Mouse (Mus musculus) frontal cortex, postnatal 36 days (tissue): ENCODE results near the gene Fcgrt.
A peak's percentile ranks its signal among the peaks of the same experiment; 100 is the strongest.

ENCODE experiments used
- DNase-seq, 2 experiments: peaks; one replicate each; pipeline ENCODE4 v3.0.0; 2022; ENCODE audit warnings: low spot score in 2 of 2

The Fcgrt gene

GRCm38 (mm10) chr7:45056329-45056971 lies 47.2 kb downstream of the Fcgrt start:
- DNase-seq, result no peak

GRCm38 (mm10) chr7:45053931-45054510 lies 49.6 kb downstream of the Fcgrt start:
- DNase-seq, result peak; percentile 88 to 93

GRCm38 (mm10) chr7:45053117-45053930 lies 50.3 kb downstream of the Fcgrt start:
- peak; percentile 55 to 67 for DNase-seq

GRCm38 (mm10) chr7:45052862-45053116 lies 50.9 kb downstream of the Fcgrt start, which contains the start of gene Prr12:
Gene Prr12 (minus strand): TSS chr7:45052881.
- DNase-seq, result no peak

GRCm38 (mm10) chr7:45052181-45052861 lies 51.3 kb downstream of the Fcgrt start:
- peak; percentile 58 to 64 for DNase-seq

GRCm38 (mm10) chr7:45051601-45051974 lies 52.1 kb downstream of the Fcgrt start:
- no peak for DNase-seq

- peak; percentile 58 to 64 for DNase-seq
Measured at GRCm38 (mm10) chr7:45050945-45051600, 52.6 kb downstream of the Fcgrt start.

GRCm38 (mm10) chr7:45048923-45049657 lies 54.6 kb downstream of the Fcgrt start:
- DNase-seq, result no peak

- DNase-seq, result no peak
Measured at GRCm38 (mm10) chr7:45048001-45048890, 55.4 kb downstream of the Fcgrt start.

GRCm38 (mm10) chr7:45047491-45047890 lies 56.2 kb downstream of the Fcgrt start:
- DNase-seq, result no peak

- DNase-seq, result no peak
Measured at GRCm38 (mm10) chr7:45046853-45047350, 56.7 kb downstream of the Fcgrt start.

GRCm38 (mm10) chr7:45045741-45046140 lies 57.9 kb downstream of the Fcgrt start:
- DNase-seq, result no peak

GRCm38 (mm10) chr7:45043307-45043706 lies 60.3 kb downstream of the Fcgrt start:
- no peak for DNase-seq
